Mouse (Mus musculus) liver, embryonic 16.5 days (tissue): Measurements from ENCODE around the gene Sgk1. TPM values are rescaled to one million over a fixed set of nuclear protein-coding genes. Genes with fewer than 3 reads are reported as not detected.
A peak's percentile ranks its signal among the peaks of the same experiment; 100 is the strongest.

ENCODE experiments used
- ATAC-seq: fragments of 200-750 bp; cut with Nextera tagmentation; 2 replicates; pipeline ENCODE4 v1.8.0; 2017; ENCODE audit warnings: low read depth, mild to moderate bottlenecking, moderate number of reproducible peaks, moderate library complexity
- H3K27ac ChIP-seq: fragments of 300-500 bp; sonication (generic); 2 replicates; pipeline ENCODE4 v1.5.1; 2014; ENCODE audit warnings: mild to moderate bottlenecking, low read length
- H3K27me3 ChIP-seq: fragments of 300-500 bp; sonication (generic); 2 replicates; pipeline ENCODE4 v1.6.1; 2014; ENCODE audit warnings: low read depth, low read length, mixed read lengths; ENCODE audit not compliant: control insufficient read depth, insufficient read depth
- H3K36me3 ChIP-seq: fragments of 300-500 bp; sonication (generic); 2 replicates; pipeline ENCODE4 v1.6.1; 2014; ENCODE audit warnings: mild to moderate bottlenecking; ENCODE audit not compliant: control insufficient read depth, insufficient read depth
- H3K4me1 ChIP-seq: fragments of 300-500 bp; sonication (generic); 2 replicates; pipeline ENCODE4 v1.6.1; 2014; ENCODE audit warnings: low read depth, low read length, mixed read lengths; ENCODE audit not compliant: control insufficient read depth
- H3K4me2 ChIP-seq: fragments of 300-500 bp; sonication (generic); 2 replicates; pipeline ENCODE4 v1.6.1; 2014; ENCODE audit warnings: low read depth, low read length, mixed read lengths
- H3K4me3 ChIP-seq: fragments of 300-500 bp; sonication (generic); 2 replicates; pipeline ENCODE4 v1.5.1; 2014; ENCODE audit warnings: low read depth, mild to moderate bottlenecking, low read length
- H3K9ac ChIP-seq: fragments of 300-500 bp; sonication (generic); 2 replicates; pipeline ENCODE4 v1.6.1; 2014; ENCODE audit warnings: low read depth, low read length
- H3K9me3 ChIP-seq: fragments of 300-500 bp; sonication (generic); replicated peaks from 2 replicates; pipeline ENCODE4 v1.6.1; 2016; ENCODE audit warnings: low read length; ENCODE audit not compliant: control insufficient read depth
- WGBS: fragments of 180-500 bp; shearing (Covaris S2); extraction: QIAGEN DNeasy Blood & Tissue Kit; methylation state at CpG from one replicate; pipeline ENCODE4 v1.1.7; 2014; ENCODE audit not compliant: insufficient replicate concordance; 5-methylcytosine and 5-hydroxymethylcytosine counted together
- polyA plus RNA-seq: library from polyadenylated mRNA; unstranded; fragments of >200 nt; fragmentation: Nextera tagmentation; extraction: Ambion mirVana; gene quantifications from 2 replicates; pipeline ENCODE4 v1.2.1, GENCODE M21; 2015

Gene Sgk1
- polyA plus RNA-seq, 1 experiment from 2014 or later = 13.8 TPM

DNA sequence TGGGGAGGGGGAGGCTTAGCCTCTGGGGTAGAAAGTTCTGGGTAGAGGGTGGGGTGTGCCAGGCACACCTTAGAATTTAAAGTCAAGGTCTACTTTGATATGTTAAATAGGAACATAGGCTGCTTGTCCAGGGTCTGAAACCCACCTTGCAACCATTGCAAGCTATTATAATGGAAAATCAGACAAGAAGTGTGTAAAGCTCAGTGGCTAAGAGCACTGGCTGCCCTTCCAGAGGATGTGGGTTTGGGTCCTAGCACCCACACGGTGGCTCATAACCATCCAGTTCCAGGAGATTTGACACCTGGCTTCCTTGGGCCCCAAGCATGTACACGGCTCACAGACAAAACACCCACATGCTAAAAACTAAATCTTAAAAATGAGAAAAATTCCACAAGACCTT lies 100.3 kb downstream of the Sgk1 start:
- Histone ChIP-seq H3K4me1 (no peaks in the 10 kb centered on the region), H3K27me3 (no peaks in the 10 kb centered on the region), H3K9ac (no peak overlapping the region), H3K9me3 (no peaks in the 10 kb centered on the region), H3K36me3 (no peaks in the 10 kb centered on the region), H3K4me2 (no peak overlapping the region), H3K27ac (no peak overlapping the region), H3K4me3 (no peak overlapping the region)
- ATAC-seq = no peak
- 44% methylated on average over 2 of the region's 2 CpGs for WGBS

DNA sequence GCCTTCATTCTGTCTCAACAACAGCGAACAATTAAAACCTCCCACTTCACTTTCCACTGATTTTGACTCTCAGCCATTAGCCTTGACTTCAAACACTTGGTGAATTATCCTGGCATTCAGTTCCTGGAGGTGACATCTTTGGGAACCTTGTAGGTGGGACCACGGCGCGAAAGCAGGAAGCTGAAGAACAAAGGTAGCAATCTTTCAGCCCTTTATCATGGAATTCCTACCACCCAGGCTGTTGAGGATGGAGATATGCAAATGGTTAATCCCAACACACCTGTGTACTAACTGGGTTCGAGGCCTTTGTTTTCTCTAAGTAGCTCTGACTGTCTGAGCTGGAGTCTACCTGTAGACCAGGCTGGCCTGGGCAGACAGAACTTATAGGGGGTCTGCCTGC lies 106.5 kb downstream of the Sgk1 start:
- H3K9ac ChIP-seq = no peak overlapping the region
- WGBS = 61% methylated on average over 5 of the region's 5 CpGs

DNA sequence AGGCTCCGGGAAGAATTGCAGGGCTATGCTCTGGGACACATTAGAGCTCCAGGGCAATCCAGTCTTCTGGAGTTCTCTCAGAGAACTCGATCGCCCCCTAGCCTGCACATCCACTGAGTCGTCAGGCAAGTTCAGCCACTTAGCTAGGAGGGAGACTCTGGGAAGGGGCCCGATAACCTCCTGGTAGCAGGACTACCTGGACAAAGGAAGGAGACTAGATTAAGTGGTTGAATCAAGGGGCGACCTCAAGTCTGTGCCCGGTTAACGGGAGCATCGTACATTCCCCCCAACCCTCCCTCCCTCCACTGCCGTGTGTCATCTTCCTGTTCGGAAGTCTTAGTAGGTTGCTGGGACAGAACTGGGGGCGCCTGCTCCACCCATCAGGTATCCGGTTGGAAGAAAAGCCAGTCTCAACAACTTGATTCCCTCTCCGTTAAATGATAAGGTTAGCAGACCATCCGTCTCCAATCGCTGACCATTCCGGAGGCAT lies 109.4 kb downstream of the Sgk1 start:
- Histone ChIP-seq H3K9me3 (no peaks in the 10 kb centered on the region), H3K4me2 (peak overlapping the region; percentile 67), H3K4me3 (peak overlapping the region; percentile 26), H3K27me3 (peaks cover 33% of the 10 kb centered on the region), H3K4me1 (no peaks in the 10 kb centered on the region; the same call in none of the 2 replicates), H3K9ac (no peak overlapping the region), H3K36me3 (no peaks in the 10 kb centered on the region), H3K27ac (no peak overlapping the region)
- no peak for ATAC-seq
- WGBS = 14% methylated on average over 17 of the region's 17 CpGs

More for the DNA sequence above, 106.5 kb downstream of the Sgk1 start:
- Histone ChIP-seq H3K4me1 (no peaks in the 10 kb centered on the region), H3K4me2 (no peak overlapping the region), H3K9me3 (no peaks in the 10 kb centered on the region), H3K27ac (no peak overlapping the region), H3K36me3 (no peaks in the 10 kb centered on the region), H3K4me3 (no peak overlapping the region), H3K27me3 (peaks cover 25% of the 10 kb centered on the region)
- ATAC-seq = no peak

DNA sequence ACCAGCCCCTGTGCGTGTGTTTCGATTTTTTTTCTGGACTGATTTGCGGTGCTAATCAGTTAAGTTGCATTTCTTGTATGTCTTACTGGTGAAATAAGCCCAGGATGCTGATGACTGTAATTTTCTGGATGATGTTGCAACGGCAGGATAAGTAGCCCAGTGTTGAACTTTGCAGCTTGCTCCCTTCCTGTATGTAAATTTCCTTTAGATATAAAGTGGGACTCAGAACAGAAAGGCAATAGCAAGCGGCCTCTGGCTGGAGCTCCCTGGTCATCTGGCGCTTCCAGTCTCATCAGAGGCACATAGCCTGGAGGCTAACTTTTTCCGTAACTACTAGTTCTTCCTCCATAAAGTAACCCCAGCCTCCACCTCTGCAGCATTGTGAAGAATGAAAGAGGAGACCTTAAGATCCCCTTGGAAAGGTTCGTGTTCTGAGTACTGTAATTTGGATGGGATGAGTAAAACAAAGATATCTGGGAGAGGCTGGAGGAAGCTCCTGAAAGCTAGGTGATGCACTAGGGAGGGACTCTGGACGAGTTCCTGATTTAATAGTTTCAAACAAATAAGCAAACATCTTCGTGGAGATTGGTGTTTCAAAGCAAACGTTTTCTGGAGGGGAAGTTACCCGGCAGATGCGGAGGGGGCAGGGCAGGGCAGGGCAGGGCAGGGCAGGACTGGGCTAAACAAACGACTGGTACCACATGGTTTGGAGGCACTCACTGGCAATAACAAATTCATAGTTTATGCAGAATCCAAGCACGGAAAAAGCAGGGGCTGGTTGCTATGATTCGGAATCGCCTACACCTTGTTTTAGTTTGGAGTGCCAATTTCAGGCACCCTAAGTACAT lies 110.2 kb downstream of the Sgk1 start:
- H3K9ac ChIP-seq = peak overlapping the region; percentile 41; the same call in 1 of the 2 replicates

DNA sequence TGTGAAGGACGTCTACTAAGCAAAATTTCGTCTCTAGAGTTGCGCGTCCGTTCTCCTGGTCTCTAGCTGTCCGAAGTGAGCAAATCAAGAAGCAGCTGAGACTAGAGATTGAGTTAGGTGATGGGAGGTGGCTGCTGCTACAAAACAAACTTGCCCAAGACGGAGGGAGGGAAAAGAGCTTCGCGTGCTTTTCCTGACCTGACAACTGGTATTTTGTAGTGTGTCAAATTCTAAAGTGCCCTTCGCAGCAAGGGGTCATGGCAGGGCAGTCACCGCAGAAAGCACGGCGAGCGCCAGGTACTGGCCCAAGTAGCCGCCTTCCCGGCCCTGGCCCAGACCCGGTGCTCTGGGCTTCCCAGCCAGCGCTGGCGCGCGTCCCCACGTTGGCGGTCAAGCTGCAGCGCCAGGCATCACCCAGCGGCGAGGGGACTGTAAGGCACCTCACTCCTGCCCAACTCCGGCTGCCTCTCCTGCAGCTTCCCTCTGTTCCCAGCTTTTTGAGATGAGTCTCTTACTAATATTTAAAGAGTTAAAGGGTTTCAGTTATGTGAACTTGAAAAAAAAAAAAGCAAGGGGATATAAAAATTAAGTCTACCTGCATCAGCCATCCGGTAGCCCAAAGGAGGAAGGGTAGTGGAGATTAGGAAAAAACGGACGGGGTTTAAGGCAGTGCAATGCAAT lies 111.0 kb downstream of the Sgk1 start:
- H3K9me3 ChIP-seq = no peaks in the 10 kb centered on the region
- no peaks in the 10 kb centered on the region; the same call in none of the 2 replicates for H3K4me1 ChIP-seq
- peak overlapping the region; percentile 69 for H3K4me3 ChIP-seq
- peak overlapping the region; percentile 24; the same call in 1 of the 2 replicates for H3K27ac ChIP-seq
- H3K9ac ChIP-seq = peak overlapping the region; percentile 41; the same call in 1 of the 2 replicates
- H3K4me2 ChIP-seq = peak overlapping the region; percentile 67
- peaks cover 33% of the 10 kb centered on the region for H3K27me3 ChIP-seq
- no peak for ATAC-seq
- under 1% methylated on average over 30 of the region's 30 CpGs for WGBS
- H3K36me3 ChIP-seq = no peaks in the 10 kb centered on the region

More for the DNA sequence above, 110.2 kb downstream of the Sgk1 start:
- Histone ChIP-seq H3K9me3 (no peaks in the 10 kb centered on the region), H3K27ac (peak overlapping the region; percentile 24; the same call in 1 of the 2 replicates), H3K27me3 (peaks cover 33% of the 10 kb centered on the region), H3K4me1 (no peaks in the 10 kb centered on the region; the same call in none of the 2 replicates), H3K4me3 (peak overlapping the region; percentile 69), H3K4me2 (peak overlapping the region; percentile 67), H3K36me3 (no peaks in the 10 kb centered on the region)
- 10% methylated on average over 17 of the region's 17 CpGs for WGBS
- ATAC-seq = no peak

DNA sequence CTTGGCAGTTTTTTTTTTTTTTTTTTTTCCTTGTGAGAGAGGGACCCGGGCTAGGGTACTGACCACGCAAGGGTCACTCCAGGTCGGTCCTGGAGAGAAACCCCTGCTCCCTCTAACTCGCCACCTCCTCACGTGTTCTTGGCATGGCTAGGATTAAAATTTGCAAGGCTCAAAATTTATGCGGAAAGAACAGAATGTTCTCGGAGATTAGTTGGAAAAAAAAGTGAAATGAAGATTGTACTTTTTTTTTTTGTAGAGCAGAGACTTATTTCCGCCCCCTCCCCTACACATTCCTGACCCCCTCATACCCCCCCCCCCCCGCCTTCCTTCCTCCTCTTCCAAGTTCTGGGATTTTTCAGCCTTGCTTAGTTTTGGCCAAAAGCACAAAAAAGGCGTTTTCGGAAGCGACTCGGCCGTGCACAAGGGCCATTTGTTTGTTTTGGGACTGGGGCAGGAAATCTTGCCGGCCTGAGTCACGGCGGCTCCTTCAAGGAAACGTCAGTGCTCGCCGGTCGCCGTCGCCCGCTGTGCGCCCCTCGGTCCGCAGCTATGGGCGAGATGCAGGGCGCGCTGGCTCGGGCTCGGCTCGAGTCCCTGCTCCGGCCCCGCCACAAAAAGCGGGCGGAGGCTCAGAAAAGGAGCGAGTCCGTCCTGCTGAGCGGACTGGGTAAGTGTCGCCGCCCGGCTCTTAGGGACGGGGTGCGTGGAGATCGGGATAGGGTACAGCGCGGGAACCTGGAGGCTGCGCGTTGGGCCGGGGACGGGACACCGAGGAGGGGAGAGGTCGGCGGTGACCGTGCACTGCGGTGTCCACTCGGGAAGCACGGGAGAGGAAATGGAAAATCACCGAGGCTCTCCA lies 111.8 kb downstream of the Sgk1 start:
- H3K9ac ChIP-seq = peak overlapping the region; percentile 70
- WGBS = under 1% methylated on average over 59 of the region's 60 CpGs
- H3K27ac ChIP-seq = peak overlapping the region; percentile 84
- no peaks in the 10 kb centered on the region; the same call in none of the 2 replicates for H3K4me1 ChIP-seq
- H3K4me3 ChIP-seq = peak overlapping the region; percentile 69
- H3K36me3 ChIP-seq = no peaks in the 10 kb centered on the region
- H3K9me3 ChIP-seq = no peaks in the 10 kb centered on the region
- peaks cover 33% of the 10 kb centered on the region for H3K27me3 ChIP-seq
- H3K4me2 ChIP-seq = peak overlapping the region; percentile 67
- peak; percentile 56 for ATAC-seq

DNA sequence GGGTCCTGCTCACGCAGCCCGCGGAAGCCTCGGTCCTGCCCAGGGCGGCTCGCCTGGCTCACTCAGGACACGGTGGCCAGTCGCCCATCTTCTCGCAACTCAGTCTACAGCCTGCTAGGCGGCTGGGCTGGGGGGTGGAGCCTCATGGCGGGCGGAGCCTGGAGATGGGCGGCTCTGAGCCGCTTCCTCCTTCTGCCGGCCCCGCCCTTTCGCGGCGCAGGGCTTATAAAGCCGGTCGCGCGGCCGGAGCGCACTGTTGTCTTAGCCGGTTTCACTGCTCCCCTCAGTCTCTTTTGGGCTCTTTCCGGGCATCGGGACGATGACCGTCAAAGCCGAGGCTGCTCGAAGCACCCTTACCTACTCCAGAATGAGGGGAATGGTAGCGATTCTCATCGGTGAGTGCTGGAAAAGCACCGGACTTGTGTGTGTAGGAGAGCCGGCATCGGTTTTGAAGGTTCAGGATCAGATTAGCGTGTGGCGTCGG lies 112.5 kb downstream of the Sgk1 start:
- H3K27me3 ChIP-seq = peaks cover 33% of the 10 kb centered on the region
- no peaks in the 10 kb centered on the region for H3K9me3 ChIP-seq
- H3K4me3 ChIP-seq = peak overlapping the region; percentile 69
- peak; percentile 93 for ATAC-seq
- H3K9ac ChIP-seq = peak overlapping the region; percentile 70
- H3K27ac ChIP-seq = peak overlapping the region; percentile 84
- no peaks in the 10 kb centered on the region; the same call in none of the 2 replicates for H3K4me1 ChIP-seq
- H3K4me2 ChIP-seq = peak overlapping the region; percentile 67
- no peaks in the 10 kb centered on the region for H3K36me3 ChIP-seq
- under 1% methylated on average over 39 of the region's 40 CpGs for WGBS

DNA sequence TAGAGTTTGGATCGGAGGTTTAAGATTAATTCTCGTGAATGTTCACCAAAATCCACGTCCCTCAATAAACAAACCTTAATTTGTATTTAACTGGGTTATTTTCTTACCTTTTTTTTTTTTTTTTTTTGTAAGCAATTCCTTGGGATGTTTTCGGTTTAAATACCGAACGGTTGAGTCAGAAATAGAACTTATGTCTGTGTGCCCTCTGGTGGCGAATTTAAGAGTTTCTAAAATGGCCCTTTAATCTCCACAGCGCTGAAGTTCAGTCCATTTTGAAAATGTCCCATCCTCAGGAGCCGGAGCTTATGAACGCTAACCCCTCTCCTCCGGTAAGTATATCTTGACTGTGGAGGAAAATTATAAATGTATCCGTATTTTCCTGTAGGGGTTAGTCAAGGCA lies 113.2 kb downstream of the Sgk1 start:
- WGBS = 8% methylated on average over 12 of the region's 12 CpGs
- H3K4me2 ChIP-seq = peak overlapping the region; percentile 67
- no peak overlapping the region for H3K27ac ChIP-seq
- H3K9ac ChIP-seq = 0 out of 2 replicates have a peak overlapping the region, but pooled peaks have one; percentile 62
- no peaks in the 10 kb centered on the region for H3K36me3 ChIP-seq
- no peaks in the 10 kb centered on the region; the same call in none of the 2 replicates for H3K4me1 ChIP-seq
- ATAC-seq = no peak
- peaks cover 33% of the 10 kb centered on the region for H3K27me3 ChIP-seq
- H3K9me3 ChIP-seq = no peaks in the 10 kb centered on the region
- H3K4me3 ChIP-seq = peak overlapping the region; percentile 69
